Mouse (Mus musculus): ENCODE measurements at regions not wholly inside any gene's neighbourhood (a gene's known extent, or its start where the extent isn't known, plus 50 kb on each side); places are given as distances from the start of the nearest gene placed in this dataset.

DNA sequence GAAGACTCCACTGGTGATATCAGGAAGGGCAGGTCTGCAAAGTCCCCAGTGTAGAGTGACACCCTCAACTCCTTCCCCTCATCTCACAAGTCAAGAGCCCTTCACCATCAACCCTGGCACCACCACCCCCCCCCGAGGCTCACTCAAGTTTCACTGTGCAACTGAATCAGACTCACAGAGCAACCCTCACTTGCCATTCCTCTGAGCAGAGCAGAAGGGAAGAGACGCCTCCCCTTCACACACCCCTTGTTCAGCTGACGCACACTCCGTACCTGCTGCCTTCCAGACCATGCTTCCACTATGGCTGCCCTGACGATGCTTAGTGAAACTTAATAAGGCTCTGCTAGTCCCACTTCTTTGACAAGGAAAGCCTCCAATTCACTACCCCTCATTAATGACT, 174.4 kb upstream of the Irf2bp2 start:
- 95% methylated on average over 5 of the region's 5 CpGs for WGBS
- H3K4me3 ChIP-seq, result no peak overlapping the region
- no peaks in the 10 kb centered on the region for H3K36me3 ChIP-seq
- no peak overlapping the region for H3K27ac ChIP-seq
- no peak for DNase-seq (ENCODE audit: low spot score)
- H3K9me3 ChIP-seq (replicated peaks), result no peaks in the 10 kb centered on the region
- H3K4me1 ChIP-seq, result 0 out of 2 replicates have a peak, but pooled peaks cover 3% of the 10 kb centered on the region
- H3K27me3 ChIP-seq (ENCODE audit: low read depth, poor library complexity, severe bottlenecking), result no peaks in the 10 kb centered on the region

DNA sequence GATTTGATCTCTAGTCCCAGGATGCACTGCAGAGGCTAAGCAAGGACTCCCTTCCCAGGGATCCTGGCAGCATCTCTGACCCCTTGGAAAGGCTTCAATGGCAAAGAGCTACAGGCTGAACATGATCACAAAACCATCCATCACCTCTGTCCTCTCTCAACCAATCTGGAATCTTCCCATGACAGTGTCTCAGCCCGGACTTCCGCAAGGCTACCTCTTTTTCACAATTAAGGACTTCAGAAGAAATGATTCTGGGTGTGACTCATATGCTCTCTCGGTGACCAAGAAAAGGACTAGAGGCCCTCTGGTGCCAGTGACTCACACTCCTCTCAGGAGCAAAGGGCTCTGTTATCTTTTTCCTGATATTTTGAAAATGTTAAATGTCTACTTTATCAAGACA, 173.6 kb upstream of the Irf2bp2 start:
- no peaks in the 10 kb centered on the region for H3K27me3 ChIP-seq (ENCODE audit: low read depth, poor library complexity, severe bottlenecking)
- no peaks in the 10 kb centered on the region for H3K9me3 ChIP-seq (replicated peaks)
- H3K36me3 ChIP-seq, result no peaks in the 10 kb centered on the region
- no peaks in the 10 kb centered on the region for H3K4me1 ChIP-seq
- H3K4me3 ChIP-seq, result no peak overlapping the region
- DNase-seq (ENCODE audit: low spot score), result no peak
- 90% methylated on average over 3 of the region's 3 CpGs for WGBS
- H3K27ac ChIP-seq, result no peak overlapping the region

DNA sequence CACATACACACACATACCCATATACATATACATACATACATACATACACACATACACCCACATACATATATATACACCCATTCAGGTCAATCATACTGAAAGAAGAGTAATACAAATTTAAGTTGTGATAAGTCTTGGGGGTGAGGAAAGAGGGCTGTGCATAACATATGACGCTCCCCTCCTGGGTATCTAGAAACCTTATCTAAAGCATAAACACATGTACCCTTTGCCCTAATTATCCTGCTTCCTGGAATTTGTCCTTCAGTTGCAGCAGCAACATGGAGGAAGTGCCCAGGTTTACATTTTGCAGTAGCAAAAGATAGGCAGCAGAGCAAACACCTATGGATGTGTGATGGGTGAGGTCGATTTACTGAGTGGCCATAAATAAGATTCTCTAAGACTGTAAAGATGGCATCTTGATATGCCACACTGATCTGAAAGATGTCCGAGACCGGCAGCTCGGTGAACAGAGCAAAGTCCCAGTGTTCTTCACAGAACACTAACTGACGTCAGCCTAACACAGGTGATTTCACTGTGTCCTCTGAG, 172.0 kb upstream of the Irf2bp2 start:
- Histone ChIP-seq H3K27ac (no peak overlapping the region), H3K4me3 (no peak overlapping the region), H3K4me1 (no peaks in the 10 kb centered on the region), H3K36me3 (no peaks in the 10 kb centered on the region), H3K27me3 (ENCODE audit: low read depth, poor library complexity, severe bottlenecking) (no peaks in the 10 kb centered on the region), H3K9me3 (replicated peaks) (no peaks in the 10 kb centered on the region)
- DNase-seq (ENCODE audit: low spot score), result no peak
- 84% methylated on average over 6 of the region's 6 CpGs for WGBS

DNA sequence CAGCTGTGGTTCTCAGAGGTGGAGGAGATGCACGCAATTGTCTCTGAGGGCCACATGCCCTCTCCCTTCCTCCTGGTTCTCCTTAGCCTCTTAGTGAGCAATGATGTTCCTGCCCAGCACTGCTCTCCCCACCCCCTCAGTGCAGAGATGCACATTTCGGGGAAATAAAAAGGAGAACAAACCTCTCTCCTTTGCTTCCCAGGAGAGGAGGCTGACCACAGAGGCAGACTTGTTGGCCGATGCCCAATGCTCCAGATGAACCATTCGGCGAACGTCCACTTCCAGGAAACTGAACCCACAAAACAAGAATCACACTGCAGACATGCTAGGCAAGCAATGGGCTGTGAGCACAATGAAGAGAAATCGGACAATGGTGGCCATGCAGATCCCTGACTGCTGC, 169.8 kb upstream of the Irf2bp2 start:
- no peaks in the 10 kb centered on the region for H3K27me3 ChIP-seq (ENCODE audit: low read depth, poor library complexity, severe bottlenecking)
- no peaks in the 10 kb centered on the region for H3K4me1 ChIP-seq
- no peak overlapping the region for H3K4me3 ChIP-seq
- DNase-seq (ENCODE audit: low spot score), result no peak
- no peaks in the 10 kb centered on the region for H3K9me3 ChIP-seq (replicated peaks)
- no peak overlapping the region for H3K27ac ChIP-seq
- 88% methylated on average over 7 of the region's 7 CpGs for WGBS
- no peaks in the 10 kb centered on the region for H3K36me3 ChIP-seq

DNA sequence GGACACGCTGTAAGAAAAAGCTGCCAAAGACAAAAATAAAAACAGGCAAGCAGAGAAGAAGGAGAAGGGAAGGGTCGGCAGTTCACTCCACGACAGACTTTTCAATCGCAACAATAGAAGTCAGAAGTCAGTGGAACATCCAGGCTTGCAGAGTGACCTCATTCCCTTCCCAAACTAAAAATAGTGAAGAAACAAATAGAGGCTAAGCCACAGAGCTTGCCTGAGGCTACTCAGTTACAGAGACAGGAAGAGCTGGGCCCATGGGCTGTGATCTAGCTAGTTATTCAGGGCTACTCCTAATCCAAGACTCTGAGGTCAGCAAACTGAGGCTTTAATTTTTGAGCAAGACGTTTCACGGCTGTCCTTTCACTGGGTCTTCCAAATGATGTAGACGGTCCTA, 165.9 kb upstream of the Irf2bp2 start:
- Histone ChIP-seq H3K36me3 (no peaks in the 10 kb centered on the region), H3K4me3 (no peak overlapping the region), H3K4me1 (peaks cover 5% of the 10 kb centered on the region), H3K9me3 (replicated peaks) (no peaks in the 10 kb centered on the region), H3K27ac (no peak overlapping the region; the same call in 1 of the 2 replicates), H3K27me3 (ENCODE audit: low read depth, poor library complexity, severe bottlenecking) (no peaks in the 10 kb centered on the region)
- no peak for DNase-seq (ENCODE audit: low spot score)
- WGBS, result 86% methylated on average over 7 of the region's 7 CpGs

DNA sequence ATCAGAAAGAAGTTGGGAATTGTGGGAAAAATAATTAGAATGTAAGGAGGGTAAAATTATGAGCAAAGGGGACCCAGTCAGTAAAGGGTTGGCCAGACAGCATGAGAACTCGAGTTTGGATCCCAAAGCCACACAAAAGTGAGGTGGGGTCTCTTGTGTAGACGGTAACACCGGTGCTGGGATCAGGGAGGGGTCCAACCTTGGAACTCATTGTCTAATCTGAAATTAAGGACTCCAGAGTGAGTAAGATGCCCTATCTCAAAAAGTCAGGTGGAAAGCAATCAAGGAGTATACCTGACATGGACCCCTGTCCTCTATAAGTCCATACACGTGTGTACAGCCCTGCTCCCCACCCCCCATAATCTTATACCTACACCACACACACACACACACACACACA, 165.2 kb upstream of the Irf2bp2 start:
- no peak for DNase-seq (ENCODE audit: low spot score)
- Histone ChIP-seq H3K4me1 (peaks cover 5% of the 10 kb centered on the region), H3K27ac (no peak overlapping the region), H3K27me3 (ENCODE audit: low read depth, poor library complexity, severe bottlenecking) (no peaks in the 10 kb centered on the region), H3K4me3 (no peak overlapping the region), H3K36me3 (no peaks in the 10 kb centered on the region), H3K9me3 (replicated peaks) (no peaks in the 10 kb centered on the region)
- WGBS, result 92% methylated on average over 4 of the region's 4 CpGs

DNA sequence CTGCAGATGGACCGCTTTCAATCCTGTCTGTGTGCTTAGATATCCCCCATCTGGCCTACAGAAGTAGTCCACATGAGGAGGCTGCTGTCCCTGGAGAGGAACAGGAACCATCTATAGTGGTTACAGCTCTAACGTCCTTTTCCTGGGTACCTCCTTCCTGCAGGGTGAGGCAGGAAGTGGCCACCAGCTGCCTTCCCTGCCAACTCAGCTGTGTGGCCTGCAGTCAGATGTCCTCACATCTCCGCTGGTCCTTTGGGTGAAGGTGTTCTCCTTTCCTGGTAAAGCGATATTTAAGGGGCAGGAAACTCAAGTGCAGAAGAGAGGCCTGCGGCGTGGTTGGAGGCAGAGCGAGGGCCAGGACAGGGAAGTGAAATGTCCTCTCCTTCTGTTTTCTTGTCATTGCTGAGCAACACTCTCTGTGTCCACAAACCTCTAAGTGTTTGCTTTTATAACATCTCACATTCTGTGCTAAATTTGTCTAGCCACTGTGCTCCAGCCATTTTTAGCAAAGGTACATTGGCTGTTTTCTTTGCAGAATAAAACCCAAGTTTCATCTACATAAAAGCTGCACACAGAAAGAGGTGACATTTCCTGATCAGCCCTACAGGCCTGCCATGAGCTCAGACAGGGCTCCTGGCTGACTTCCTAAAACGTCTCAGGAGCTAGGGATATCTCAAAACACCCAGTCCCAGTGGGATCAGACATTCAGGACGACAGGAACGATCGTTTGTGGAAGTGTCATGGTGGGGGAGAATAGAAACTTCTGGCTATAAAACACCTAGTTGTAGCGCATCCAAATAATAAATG, 164.4 kb upstream of the Irf2bp2 start:
- Histone ChIP-seq H3K27me3 (ENCODE audit: low read depth, poor library complexity, severe bottlenecking) (no peaks in the 10 kb centered on the region), H3K4me3 (no peak overlapping the region), H3K4me1 (peaks cover 5% of the 10 kb centered on the region), H3K36me3 (no peaks in the 10 kb centered on the region), H3K27ac (peak overlapping the region; percentile 25; the same call in 1 of the 2 replicates), H3K9me3 (replicated peaks) (no peaks in the 10 kb centered on the region)
- 83% methylated on average over 12 of the region's 12 CpGs for WGBS
- DNase-seq (ENCODE audit: low spot score), result no peak

DNA sequence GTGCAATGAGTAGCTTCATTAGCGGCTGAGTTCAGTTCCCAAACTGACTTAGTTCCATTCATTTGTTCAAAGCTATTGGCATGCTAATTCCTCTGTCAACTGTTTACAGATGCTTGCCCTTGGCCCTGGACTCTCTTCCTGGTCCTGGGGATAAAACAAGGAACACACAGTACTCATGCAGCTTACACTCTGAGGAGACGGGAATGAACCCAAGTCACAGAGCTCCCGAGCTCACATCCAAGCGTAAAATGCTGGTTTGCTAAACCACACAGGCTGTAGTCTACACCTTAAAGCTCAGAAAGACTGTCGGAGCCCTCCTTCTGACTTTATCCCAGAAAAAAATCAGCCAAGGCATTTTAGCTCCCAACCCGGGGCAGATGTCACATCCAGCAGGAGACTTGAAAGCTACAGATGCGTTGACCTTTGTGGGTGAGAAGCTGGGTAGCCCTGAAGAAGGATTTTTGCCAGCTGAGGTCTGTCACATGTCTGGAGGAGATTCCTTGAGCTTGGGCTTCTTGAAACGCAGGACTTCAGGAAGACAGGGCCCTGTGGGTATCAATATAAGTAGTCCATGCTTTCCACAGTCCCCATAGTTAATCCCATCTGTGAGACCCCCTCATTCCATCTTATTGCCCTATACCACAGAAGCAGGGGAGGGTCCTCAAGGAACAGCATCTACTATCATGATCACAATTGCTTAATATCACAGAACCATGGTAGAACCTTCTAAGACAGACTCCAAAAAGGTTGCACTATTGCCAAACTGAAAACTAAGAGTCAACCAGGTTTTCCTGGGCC, 162.7 kb upstream of the Irf2bp2 start:
- Histone ChIP-seq H3K9me3 (replicated peaks) (no peaks in the 10 kb centered on the region), H3K4me3 (no peak overlapping the region), H3K4me1 (peaks cover 20% of the 10 kb centered on the region), H3K27me3 (ENCODE audit: low read depth, poor library complexity, severe bottlenecking) (no peaks in the 10 kb centered on the region), H3K36me3 (no peaks in the 10 kb centered on the region), H3K27ac (no peak overlapping the region)
- no peak for DNase-seq (ENCODE audit: low spot score)
- WGBS, result 85% methylated on average over 8 of the region's 8 CpGs

DNA sequence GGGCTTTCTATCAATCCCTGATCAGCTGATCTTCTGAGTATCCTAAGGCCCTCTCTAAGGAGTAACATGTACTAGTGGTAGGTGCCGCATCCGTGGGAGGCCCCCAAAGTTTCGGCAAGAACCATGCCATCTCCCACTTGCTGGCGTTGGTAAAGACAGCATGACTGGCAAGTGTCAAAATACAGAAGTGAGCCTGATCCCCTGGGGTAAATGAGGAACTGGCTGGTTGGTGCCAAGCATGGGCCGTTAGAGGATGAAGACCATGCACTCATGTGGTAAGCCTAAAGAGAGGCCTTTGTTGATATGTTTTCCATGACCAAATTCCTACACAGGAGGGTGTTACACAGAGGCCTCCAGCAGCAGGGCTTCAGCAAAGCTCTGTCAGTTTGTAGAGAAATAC, 161.9 kb upstream of the Irf2bp2 start:
- H3K9me3 ChIP-seq (replicated peaks), result no peaks in the 10 kb centered on the region
- H3K4me3 ChIP-seq, result no peak overlapping the region
- DNase-seq (ENCODE audit: low spot score), result no peak
- no peaks in the 10 kb centered on the region for H3K36me3 ChIP-seq
- peaks cover 27% of the 10 kb centered on the region for H3K4me1 ChIP-seq
- no peaks in the 10 kb centered on the region for H3K27me3 ChIP-seq (ENCODE audit: low read depth, poor library complexity, severe bottlenecking)
- no peak overlapping the region for H3K27ac ChIP-seq
- 91% methylated on average over 5 of the region's 5 CpGs for WGBS

DNA sequence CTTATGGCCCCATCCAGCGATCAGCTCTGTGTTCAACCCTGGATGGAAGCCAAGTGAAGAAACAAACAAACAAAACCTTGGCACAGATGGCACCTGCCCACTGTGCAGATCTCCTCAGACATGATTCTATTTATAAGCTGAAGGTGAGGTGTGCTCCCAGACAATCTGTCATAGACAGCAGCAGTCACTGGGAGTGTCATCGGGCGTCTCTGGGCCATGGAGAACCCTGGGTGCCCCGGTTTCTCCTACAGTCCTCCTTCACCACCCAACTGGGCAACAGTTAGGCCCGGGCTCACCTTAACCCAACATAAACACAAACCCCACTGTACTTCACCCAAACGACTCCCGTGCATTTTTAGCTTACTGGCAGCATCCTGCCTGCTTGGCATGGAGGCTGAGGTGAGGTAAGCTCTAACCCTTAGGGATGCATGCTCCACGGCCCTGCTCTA, 160.6 kb upstream of the Irf2bp2 start:
- H3K27me3 ChIP-seq (ENCODE audit: low read depth, poor library complexity, severe bottlenecking), result no peaks in the 10 kb centered on the region
- 93% methylated on average over 8 of the region's 8 CpGs for WGBS
- H3K4me3 ChIP-seq, result no peak overlapping the region
- no peak overlapping the region for H3K27ac ChIP-seq
- H3K9me3 ChIP-seq (replicated peaks), result no peaks in the 10 kb centered on the region
- peaks cover 27% of the 10 kb centered on the region for H3K4me1 ChIP-seq
- H3K36me3 ChIP-seq, result no peaks in the 10 kb centered on the region
- no peak for DNase-seq (ENCODE audit: low spot score)

DNA sequence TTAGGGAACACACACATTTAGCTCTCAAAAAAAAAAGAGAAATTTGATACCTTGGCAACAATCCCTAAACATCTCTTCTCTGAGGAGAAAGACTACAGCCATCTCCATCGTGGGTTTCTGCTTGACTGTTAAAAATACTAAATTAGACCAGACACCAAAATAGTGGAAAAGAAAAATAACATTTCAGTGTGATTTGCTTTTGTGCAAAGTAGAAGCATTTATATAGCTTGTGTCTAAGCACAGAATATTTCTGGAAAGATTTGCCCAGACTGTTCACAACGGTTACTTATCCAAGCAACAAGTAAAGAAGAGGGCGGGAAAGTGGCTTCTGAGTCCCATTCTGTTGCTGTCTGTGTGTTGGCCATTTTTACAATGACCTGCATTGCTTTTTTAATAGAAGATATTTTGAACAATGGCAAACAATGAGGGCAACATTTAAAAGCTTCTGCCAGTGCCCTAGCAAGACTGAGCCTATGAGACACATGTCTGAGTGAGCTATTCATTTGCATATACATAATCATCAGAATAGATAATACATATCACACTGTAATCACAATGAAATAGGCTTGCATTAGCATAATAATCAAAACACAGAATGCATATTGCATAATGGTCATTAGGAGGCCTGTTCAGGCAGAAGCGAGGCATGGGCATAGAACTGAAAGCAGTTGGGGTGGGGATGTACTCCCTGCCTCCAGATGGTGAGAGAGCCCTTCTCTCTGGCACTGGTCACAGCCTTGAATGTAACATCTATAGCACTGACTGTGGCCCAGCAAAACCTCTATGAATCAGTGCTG, 159.5 kb upstream of the Irf2bp2 start:
- H3K36me3 ChIP-seq, result no peaks in the 10 kb centered on the region
- H3K4me1 ChIP-seq, result peaks cover 27% of the 10 kb centered on the region
- H3K27me3 ChIP-seq (ENCODE audit: low read depth, poor library complexity, severe bottlenecking), result no peaks in the 10 kb centered on the region
- no peak for DNase-seq (ENCODE audit: low spot score)
- H3K9me3 ChIP-seq (replicated peaks), result no peaks in the 10 kb centered on the region
- H3K4me3 ChIP-seq, result no peak overlapping the region
- H3K27ac ChIP-seq, result no peak overlapping the region
- WGBS, result 92% methylated on average over 4 of the region's 4 CpGs

DNA sequence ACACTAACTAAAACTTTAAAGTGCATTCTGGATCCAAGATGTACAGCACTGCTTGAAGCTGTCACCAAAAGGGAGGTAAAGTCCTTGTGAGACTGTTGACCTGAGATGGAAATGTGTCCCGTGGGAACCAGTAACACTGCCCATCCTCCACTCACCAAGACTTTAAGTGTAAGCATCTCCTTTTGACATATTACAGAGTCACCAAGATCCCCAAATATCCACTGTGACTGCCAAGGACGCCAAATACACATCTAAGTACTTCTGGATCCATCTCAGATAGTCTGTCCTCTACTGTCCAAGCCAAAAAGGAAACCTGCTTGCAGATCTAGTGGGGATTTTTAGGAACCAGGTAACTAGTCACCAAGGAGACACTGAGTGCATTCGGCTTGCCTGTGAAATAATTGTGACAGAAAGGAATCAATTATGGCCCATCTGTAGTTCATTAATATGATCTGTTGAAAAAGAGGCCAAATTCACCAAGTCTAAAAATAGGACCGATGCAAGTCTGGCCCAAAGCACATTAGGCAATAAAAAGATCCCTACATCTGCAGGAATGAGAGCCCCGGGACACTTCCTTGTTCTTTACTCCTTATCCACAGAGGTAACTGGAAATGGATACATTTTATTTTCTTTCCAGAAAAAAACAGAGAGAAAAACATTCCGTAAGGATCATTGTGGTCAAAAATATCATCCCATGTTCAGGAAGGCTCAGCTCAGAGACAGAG, 157.8 kb upstream of the Irf2bp2 start:
- Histone ChIP-seq H3K27me3 (ENCODE audit: low read depth, poor library complexity, severe bottlenecking) (no peaks in the 10 kb centered on the region), H3K9me3 (replicated peaks) (no peaks in the 10 kb centered on the region), H3K4me3 (no peak overlapping the region), H3K27ac (no peak overlapping the region), H3K4me1 (peaks cover 22% of the 10 kb centered on the region), H3K36me3 (no peaks in the 10 kb centered on the region)
- DNase-seq (ENCODE audit: low spot score), result no peak
- 60% methylated on average over 6 of the region's 6 CpGs for WGBS
